10 mouse cellular contexts compared by ENCODE assay signal in the genomic region with DNA sequence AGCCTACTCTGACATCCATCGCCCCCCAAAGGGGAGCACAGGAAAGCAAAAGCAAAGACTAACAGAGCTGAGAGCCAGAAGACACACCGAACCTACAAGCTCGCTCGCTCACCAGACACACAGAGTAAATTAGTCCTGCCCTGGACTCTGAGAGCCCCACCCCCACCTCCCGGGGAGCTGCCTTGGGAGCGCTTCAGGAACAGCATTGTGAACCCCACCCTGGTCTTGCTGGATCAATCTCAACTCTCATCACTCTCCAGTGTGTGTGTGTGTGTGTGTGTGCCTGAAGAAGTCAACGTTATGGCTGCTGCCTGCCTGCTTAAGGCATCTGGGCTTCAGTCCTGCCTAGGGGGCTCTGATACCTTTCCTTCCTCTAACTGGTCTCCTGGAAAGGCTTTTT. TPM values are rescaled to one million over a fixed set of nuclear protein-coding genes. Genes with fewer than 3 reads are reported as not detected.
DNase-seq lines count a peak whose midpoint lies in the region; ATAC-seq and TF ChIP-seq lines count a peak whose summit lies in the region.
"Had no signal": no experiment of that assay in that cellular context is flagged by ENCODE, and none has a peak within 500 bp of the region (broad histone marks: within the 10 kb centered on the region; RNA-seq: fewer than 3 reads in every experiment).

No protein-coding gene starts in this region.

- H3K9ac ChIP-seq in forebrain, embryonic 16.5 days (replicated peaks; ENCODE audit: low read depth, low read length) = no peak overlapping the region
- H3K9ac ChIP-seq in midbrain, postnatal 0 days (replicated peaks; ENCODE audit: low read length, poor library complexity, severe bottlenecking) = no peak overlapping the region
- no peak overlapping the region for H3K9ac ChIP-seq in midbrain, embryonic 11.5 days (ENCODE audit: low read length)
- H3K9ac ChIP-seq in heart, postnatal 0 days (replicated peaks; ENCODE audit: low read depth, low read length) = no peak overlapping the region
- no peak overlapping the region for H3K9ac ChIP-seq in stomach, embryonic 16.5 days (ENCODE audit: low read length)
- H3K9ac ChIP-seq in midbrain, embryonic 15.5 days = no peak overlapping the region
- H3K9ac ChIP-seq: midbrain, embryonic 12.5 days had no signal

- peak; percentile 38 for TF ChIP-seq CTCF in midbrain, postnatal 0 days (IDR thresholded peaks at IDR 0.05)
- no peak for TF ChIP-seq CTCF in heart, postnatal 0 days (IDR thresholded peaks at IDR 0.05; ENCODE audit: low read depth)

- ATAC-seq in forebrain, embryonic 16.5 days = no peak
- no peak for ATAC-seq in midbrain, postnatal 0 days (ENCODE audit: low FRiP score)
- ATAC-seq in midbrain, embryonic 11.5 days (ENCODE audit: low FRiP score) = no peak
- ATAC-seq in heart, postnatal 0 days (ENCODE audit: insufficient read depth, low read depth) = no peak
- no peak for ATAC-seq in stomach, embryonic 16.5 days (ENCODE audit: insufficient read depth, low FRiP score)
- no peak for ATAC-seq in midbrain, embryonic 15.5 days (replicated peaks)

- H3K4me3 ChIP-seq in forebrain, embryonic 10.5 days = peak overlapping the region; percentile 16; the same call in 1 of the 2 replicates
- no peak overlapping the region for H3K4me3 ChIP-seq in forebrain, embryonic 16.5 days (replicated peaks; ENCODE audit: low read length)
- no peak overlapping the region for H3K4me3 ChIP-seq in midbrain, postnatal 0 days (ENCODE audit: low read depth, low read length)
- no peak overlapping the region for H3K4me3 ChIP-seq in midbrain, embryonic 11.5 days (ENCODE audit: low read depth, low read length)
- no peak overlapping the region for H3K4me3 ChIP-seq in heart, postnatal 0 days (ENCODE audit: low read depth, low read length)
- H3K4me3 ChIP-seq in stomach, embryonic 16.5 days (replicated peaks; ENCODE audit: low read length) = no peak overlapping the region
- no peak overlapping the region for H3K4me3 ChIP-seq in midbrain, embryonic 15.5 days
- H3K4me3 ChIP-seq: midbrain, embryonic 12.5 days had no signal

- H3K36me3 ChIP-seq in forebrain, embryonic 10.5 days (replicated peaks) = no peaks in the 10 kb centered on the region
- no peaks in the 10 kb centered on the region for H3K36me3 ChIP-seq in forebrain, embryonic 16.5 days (ENCODE audit: control insufficient read depth, insufficient read depth)
- no peaks in the 10 kb centered on the region for H3K36me3 ChIP-seq in midbrain, postnatal 0 days (ENCODE audit: insufficient read depth, low read length)
- no peaks in the 10 kb centered on the region for H3K36me3 ChIP-seq in midbrain, embryonic 11.5 days (ENCODE audit: control insufficient read depth, insufficient read depth, low read length)
- no peaks in the 10 kb centered on the region for H3K36me3 ChIP-seq in heart, postnatal 0 days (replicated peaks; ENCODE audit: control insufficient read depth, insufficient read depth, low read length)
- no peaks in the 10 kb centered on the region for H3K36me3 ChIP-seq in stomach, embryonic 16.5 days (ENCODE audit: control insufficient read depth, insufficient read depth, low read length)
- H3K36me3 ChIP-seq in midbrain, embryonic 15.5 days (replicated peaks) = no peaks in the 10 kb centered on the region
- H3K36me3 ChIP-seq: midbrain, embryonic 12.5 days had no signal

- H3K27ac ChIP-seq in forebrain, embryonic 10.5 days = 0 out of 2 replicates have a peak overlapping the region, but pooled peaks have one; percentile 1
- no peak overlapping the region for H3K27ac ChIP-seq in forebrain, embryonic 16.5 days (ENCODE audit: low read length)
- H3K27ac ChIP-seq in midbrain, postnatal 0 days (ENCODE audit: low read depth, low read length) = peak overlapping the region; percentile 14; the same call in 1 of the 2 replicates
- H3K27ac ChIP-seq in midbrain, embryonic 11.5 days (ENCODE audit: low read depth, low read length) = no peak overlapping the region
- H3K27ac ChIP-seq in heart, postnatal 0 days (ENCODE audit: low read depth) = no peak overlapping the region
- H3K27ac ChIP-seq in stomach, embryonic 16.5 days (ENCODE audit: low read length) = no peak overlapping the region
- H3K27ac ChIP-seq in midbrain, embryonic 15.5 days = no peak overlapping the region
- H3K27ac ChIP-seq: midbrain, embryonic 12.5 days had no signal

- H3K4me1 ChIP-seq in forebrain, embryonic 10.5 days = peaks cover 33% of the 10 kb centered on the region
- peaks cover 15% of the 10 kb centered on the region for H3K4me1 ChIP-seq in forebrain, embryonic 16.5 days (replicated peaks; ENCODE audit: control insufficient read depth, insufficient read depth, low read length)
- peaks cover 11% of the 10 kb centered on the region for H3K4me1 ChIP-seq in midbrain, postnatal 0 days (ENCODE audit: insufficient read depth, low read length)
- peaks cover 10% of the 10 kb centered on the region for H3K4me1 ChIP-seq in midbrain, embryonic 11.5 days (ENCODE audit: control insufficient read depth, insufficient read depth, low read length)
- no peaks in the 10 kb centered on the region for H3K4me1 ChIP-seq in heart, postnatal 0 days (ENCODE audit: control insufficient read depth, insufficient read depth)
- H3K4me1 ChIP-seq in stomach, embryonic 16.5 days (ENCODE audit: control insufficient read depth, insufficient read depth, low read length) = peaks cover 4% of the 10 kb centered on the region; the same call in 1 of the 2 replicates
- peaks cover 26% of the 10 kb centered on the region for H3K4me1 ChIP-seq in midbrain, embryonic 15.5 days

- no peak overlapping the region for H3K4me2 ChIP-seq in forebrain, embryonic 16.5 days (ENCODE audit: low read length)
- H3K4me2 ChIP-seq in midbrain, postnatal 0 days (ENCODE audit: low read depth, low read length, poor library complexity, severe bottlenecking) = no peak overlapping the region
- no peak overlapping the region for H3K4me2 ChIP-seq in midbrain, embryonic 11.5 days
- H3K4me2 ChIP-seq in heart, postnatal 0 days (ENCODE audit: low read depth, low read length) = 0 out of 2 replicates have a peak overlapping the region, but pooled peaks have one; percentile 29
- peak overlapping the region; percentile 20; the same call in 1 of the 2 replicates for H3K4me2 ChIP-seq in stomach, embryonic 16.5 days (ENCODE audit: low read depth, low read length)
- H3K4me2 ChIP-seq in midbrain, embryonic 15.5 days = no peak overlapping the region

- WGBS in forebrain, embryonic 10.5 days = 18% methylated on average over 7 of the region's 7 CpGs
- 18% methylated on average over 7 of the region's 7 CpGs for WGBS in forebrain, embryonic 16.5 days
- 29% methylated on average over 7 of the region's 7 CpGs for WGBS in midbrain, postnatal 0 days
- WGBS in midbrain, embryonic 11.5 days = 25% methylated on average over 7 of the region's 7 CpGs
- 8% methylated on average over 7 of the region's 7 CpGs for WGBS in heart, postnatal 0 days
- 7% methylated on average over 7 of the region's 7 CpGs for WGBS in stomach, embryonic 16.5 days
- 22% methylated on average over 7 of the region's 7 CpGs for whole genome bisulfite sequencing in midbrain, embryonic 15.5 days

- no peak for DNase-seq in forebrain, embryonic 10.5 days (ENCODE audit: extremely low spot score, low spot score)
- DNase-seq in midbrain, postnatal 0 days (ENCODE audit: low spot score) = peak; percentile 26
- DNase-seq in midbrain, embryonic 11.5 days (ENCODE audit: low spot score, missing footprints) = no peak
- DNase-seq in heart, postnatal 0 days (ENCODE audit: low spot score) = peak; percentile 7
- no peak for DNase-seq in thymus, postnatal 36 days
- DNase-seq: kidney, adult 8-10 months had no signal

- H3K9me3 ChIP-seq in forebrain, embryonic 10.5 days = no peaks in the 10 kb centered on the region
- no peaks in the 10 kb centered on the region for H3K9me3 ChIP-seq in forebrain, embryonic 16.5 days (ENCODE audit: control insufficient read depth, low read length)
- H3K9me3 ChIP-seq in midbrain, postnatal 0 days (ENCODE audit: low read length) = no peaks in the 10 kb centered on the region
- no peaks in the 10 kb centered on the region for H3K9me3 ChIP-seq in midbrain, embryonic 11.5 days (ENCODE audit: control insufficient read depth, low read length)
- 0 out of 2 replicates have a peak, but pooled peaks cover 3% of the 10 kb centered on the region for H3K9me3 ChIP-seq in heart, postnatal 0 days (replicated peaks; ENCODE audit: control insufficient read depth, low read length)
- H3K9me3 ChIP-seq in stomach, embryonic 16.5 days (replicated peaks; ENCODE audit: control insufficient read depth, low read length) = no peaks in the 10 kb centered on the region
- H3K9me3 ChIP-seq in midbrain, embryonic 15.5 days = no peaks in the 10 kb centered on the region
- H3K9me3 ChIP-seq: midbrain, embryonic 12.5 days had no signal

- no peak for TF ChIP-seq EP300 in heart, postnatal 0 days (IDR thresholded peaks at IDR 0.05; ENCODE audit: low read depth)

- H3K27me3 ChIP-seq in forebrain, embryonic 10.5 days (ENCODE audit: poor library complexity, severe bottlenecking) = peaks cover 40% of the 10 kb centered on the region
- no peaks in the 10 kb centered on the region for H3K27me3 ChIP-seq in forebrain, embryonic 16.5 days (replicated peaks; ENCODE audit: control insufficient read depth, insufficient read depth, low read length)
- H3K27me3 ChIP-seq in midbrain, postnatal 0 days (ENCODE audit: insufficient read depth, low read length) = no peaks in the 10 kb centered on the region
- peaks cover 4% of the 10 kb centered on the region for H3K27me3 ChIP-seq in midbrain, embryonic 11.5 days (ENCODE audit: control insufficient read depth, insufficient read depth, low read length)
- H3K27me3 ChIP-seq in heart, postnatal 0 days (ENCODE audit: control insufficient read depth, insufficient read depth, low read length) = peaks cover 22% of the 10 kb centered on the region
- peaks cover 8% of the 10 kb centered on the region for H3K27me3 ChIP-seq in stomach, embryonic 16.5 days (ENCODE audit: control insufficient read depth, insufficient read depth, low read length)
- no peaks in the 10 kb centered on the region for H3K27me3 ChIP-seq in midbrain, embryonic 15.5 days (replicated peaks)

RNA-seq across cellular contexts. Expression of gene Apba1, which starts 1.7 kb away (rescaled TPM):
- polyA plus RNA-seq in forebrain, embryonic 10.5 days (2016; fragmentation: Nextera tagmentation; extraction: Ambion mirVana) = 0.18 and 0.31 TPM in 2 replicates
- polyA plus RNA-seq in forebrain, embryonic 16.5 days (2015; fragmentation: Nextera tagmentation; extraction: Ambion mirVana) = 5.5 and 6.6 TPM in 2 replicates
- total RNA-seq in midbrain, postnatal 0 days (2014; rRNA removed) = 189 and 193 TPM in 2 replicates
- 15.4 and 17.2 TPM in 2 replicates for polyA plus RNA-seq in midbrain, postnatal 0 days (2015; fragmentation: Nextera tagmentation; extraction: Ambion mirVana)
- polyA plus RNA-seq in midbrain, embryonic 11.5 days (2014; fragmentation: Nextera tagmentation; extraction: Ambion mirVana) = 1.2 and 1.4 TPM in 2 replicates
- total RNA-seq in heart, postnatal 0 days (2014; rRNA removed; ENCODE audit: low replicate concordance) = 2.4 and 4.0 TPM in 2 replicates
- 0.32 and 0.36 TPM in 2 replicates for polyA plus RNA-seq in heart, postnatal 0 days (2015; fragmentation: Nextera tagmentation; extraction: Ambion mirVana)
- polyA plus RNA-seq in stomach, embryonic 16.5 days (2015; fragmentation: Nextera tagmentation; extraction: Ambion mirVana) = 0.40 and 0.42 TPM in 2 replicates
- polyA plus RNA-seq in midbrain, embryonic 15.5 days (2015; fragmentation: Nextera tagmentation; extraction: Ambion mirVana) = 13.2 and 14.2 TPM in 2 replicates

Comparison
In these comparisons a context has a peak if more than half of its experiments do, and no peak if none do; other contexts are left out.
1. DNase-seq: peak in midbrain, postnatal 0 days (single experiment) and heart, postnatal 0 days (single experiment); none in forebrain, embryonic 10.5 days (single experiment), midbrain, embryonic 11.5 days (single experiment) and thymus, postnatal 36 days (0 of 2).
2. H3K27ac ChIP-seq: peak in forebrain, embryonic 10.5 days (single experiment) and midbrain, postnatal 0 days (single experiment); none in forebrain, embryonic 16.5 days (single experiment), midbrain, embryonic 11.5 days (single experiment), heart, postnatal 0 days (single experiment), stomach, embryonic 16.5 days (single experiment) and midbrain, embryonic 15.5 days (single experiment).
3. H3K4me2 ChIP-seq: peak in heart, postnatal 0 days (single experiment) and stomach, embryonic 16.5 days (single experiment); none in forebrain, embryonic 16.5 days (single experiment), midbrain, postnatal 0 days (single experiment), midbrain, embryonic 11.5 days (single experiment) and midbrain, embryonic 15.5 days (single experiment).